Mouse (Mus musculus): ENCODE measurements around the gene Zfp108.

- no peak for TF ChIP-seq TAL1 (IDR thresholded peaks at IDR 0.05; ENCODE audit: low read length)
- no peak for TF ChIP-seq GATA1 (IDR thresholded peaks at IDR 0.05; ENCODE audit: low read length)
These were observed 16.6 kb downstream of the Zfp108 start for GRCm38 (mm10) chr7:24271191-24271590.

Measured in erythroblast, embryonic 14.5 days (primary cell).